Mouse (Mus musculus): ENCODE measurements around the gene Pepd. TPM values are rescaled to one million over a fixed set of nuclear protein-coding genes. Genes with fewer than 3 reads are reported as not detected.
A peak's percentile ranks its signal among the peaks of the same experiment; 100 is the strongest.
"Not testable (repeated sequence)": the region's sequence is repeated elsewhere in the genome, so short reads cannot be mapped to it uniquely, and the experiment has no call there.

Pepd gene
- polyA plus RNA-seq, 1 experiment from 2014 or later, result 41.0 TPM

GRCm38 (mm10) chr7:34967362-34967761 is 55.2 kb downstream of the Pepd start:
- Histone ChIP-seq H3K4me2 (no peak overlapping the region), H3K4me3 (no peak overlapping the region), H3K9ac (no peak overlapping the region), H3K36me3 (peaks cover 10% of the 10 kb centered on the region; the same call in 1 of the 2 replicates), H3K27ac (no peak overlapping the region), H3K27me3 (no peaks in the 10 kb centered on the region), H3K4me1 (replicated peaks) (0 out of 2 replicates have a peak, but pooled peaks cover under 1% of the 10 kb centered on the region), H3K9me3 (replicated peaks) (no peaks in the 10 kb centered on the region)
- ATAC-seq (replicated peaks; ENCODE audit: insufficient number of reproducible peaks, insufficient read depth, low FRiP score, low read depth), result no peak
- 81% methylated on average over 3 of the region's 3 CpGs for WGBS

- Histone ChIP-seq H3K27ac (no peak overlapping the region), H3K4me1 (replicated peaks) (peaks cover 15% of the 10 kb centered on the region), H3K9me3 (replicated peaks) (no peaks in the 10 kb centered on the region), H3K36me3 (peaks cover 10% of the 10 kb centered on the region; the same call in 1 of the 2 replicates), H3K4me3 (no peak overlapping the region), H3K9ac (no peak overlapping the region), H3K4me2 (no peak overlapping the region), H3K27me3 (no peaks in the 10 kb centered on the region)
- 82% methylated on average over 3 of the region's 3 CpGs for WGBS
- ATAC-seq (replicated peaks; ENCODE audit: insufficient number of reproducible peaks, insufficient read depth, low FRiP score, low read depth), result no peak
Observed at GRCm38 (mm10) chr7:34968749-34969433, 56.7 kb downstream of the Pepd start.

GRCm38 (mm10) chr7:34971826-34972225 is 59.6 kb downstream of the Pepd start:
- WGBS, result 79% methylated on average over 10 of the region's 10 CpGs
- no peak overlapping the region for H3K9ac ChIP-seq
- no peaks in the 10 kb centered on the region for H3K27me3 ChIP-seq
- no peak overlapping the region for H3K27ac ChIP-seq
- no peaks in the 10 kb centered on the region for H3K9me3 ChIP-seq (replicated peaks)
- peaks cover 15% of the 10 kb centered on the region for H3K4me1 ChIP-seq (replicated peaks)
- peaks cover 10% of the 10 kb centered on the region; the same call in 1 of the 2 replicates for H3K36me3 ChIP-seq
- H3K4me3 ChIP-seq, result no peak overlapping the region
- no peak for ATAC-seq (replicated peaks; ENCODE audit: insufficient number of reproducible peaks, insufficient read depth, low FRiP score, low read depth)
- H3K4me2 ChIP-seq, result no peak overlapping the region

- H3K9me3 ChIP-seq (replicated peaks), result no peaks in the 10 kb centered on the region
- ATAC-seq (replicated peaks; ENCODE audit: insufficient number of reproducible peaks, insufficient read depth, low FRiP score, low read depth), result peak; percentile 74
- H3K27me3 ChIP-seq, result no peaks in the 10 kb centered on the region
- no peak overlapping the region for H3K4me2 ChIP-seq
- H3K36me3 ChIP-seq, result peaks cover 10% of the 10 kb centered on the region; the same call in 1 of the 2 replicates
- peak overlapping the region; percentile 72 for H3K27ac ChIP-seq
- peaks cover 15% of the 10 kb centered on the region for H3K4me1 ChIP-seq (replicated peaks)
- no peak overlapping the region for H3K9ac ChIP-seq
- WGBS, result 33% methylated on average over 4 of the region's 4 CpGs
- H3K4me3 ChIP-seq, result no peak overlapping the region
Observed at GRCm38 (mm10) chr7:34972990-34973440, 60.8 kb downstream of the Pepd start.

- Histone ChIP-seq H3K36me3 (peaks cover 10% of the 10 kb centered on the region; the same call in 1 of the 2 replicates), H3K27ac (peak overlapping the region; percentile 72), H3K9ac (no peak overlapping the region), H3K27me3 (no peaks in the 10 kb centered on the region), H3K9me3 (replicated peaks) (no peaks in the 10 kb centered on the region), H3K4me1 (replicated peaks) (peaks cover 15% of the 10 kb centered on the region), H3K4me2 (no peak overlapping the region), H3K4me3 (no peak overlapping the region)
- no peak for ATAC-seq (replicated peaks; ENCODE audit: insufficient number of reproducible peaks, insufficient read depth, low FRiP score, low read depth)
- whole genome bisulfite sequencing, result 51% methylated on average over 3 of the region's 3 CpGs
Observed at GRCm38 (mm10) chr7:34973877-34974276, 61.7 kb downstream of the Pepd start.

- H3K36me3 ChIP-seq, result peaks cover 2% of the 10 kb centered on the region; the same call in 1 of the 2 replicates
- H3K9me3 ChIP-seq (replicated peaks), result no peaks in the 10 kb centered on the region
- H3K9ac ChIP-seq, result no peak overlapping the region
- H3K4me1 ChIP-seq (replicated peaks), result peaks cover 15% of the 10 kb centered on the region
- no peak for ATAC-seq (replicated peaks; ENCODE audit: insufficient number of reproducible peaks, insufficient read depth, low FRiP score, low read depth)
- 91% methylated on average over 12 of the region's 12 CpGs for WGBS
- H3K4me3 ChIP-seq, result no peak overlapping the region
- H3K27me3 ChIP-seq, result no peaks in the 10 kb centered on the region
- no peak overlapping the region for H3K27ac ChIP-seq
- H3K4me2 ChIP-seq, result no peak overlapping the region
Observed at GRCm38 (mm10) chr7:34975913-34976312, 63.7 kb downstream of the Pepd start.

- Histone ChIP-seq H3K9me3 (replicated peaks) (no peaks in the 10 kb centered on the region), H3K27me3 (no peaks in the 10 kb centered on the region), H3K4me2 (no peak overlapping the region), H3K4me3 (no peak overlapping the region), H3K27ac (no peak overlapping the region), H3K36me3 (no peaks in the 10 kb centered on the region), H3K4me1 (replicated peaks) (peaks cover 14% of the 10 kb centered on the region), H3K9ac (no peak overlapping the region)
- ATAC-seq (replicated peaks; ENCODE audit: insufficient number of reproducible peaks, insufficient read depth, low FRiP score, low read depth), result no peak
- 90% methylated on average over 4 of the region's 4 CpGs for WGBS
Observed at GRCm38 (mm10) chr7:34977403-34977802, 65.2 kb downstream of the Pepd start.

GRCm38 (mm10) chr7:34981803-34982202 is 69.6 kb downstream of the Pepd start:
- no peaks in the 10 kb centered on the region for H3K9me3 ChIP-seq (replicated peaks)
- no peak overlapping the region for H3K9ac ChIP-seq
- no peak overlapping the region for H3K27ac ChIP-seq
- no peaks in the 10 kb centered on the region for H3K27me3 ChIP-seq
- H3K4me2 ChIP-seq, result no peak overlapping the region
- no peaks in the 10 kb centered on the region for H3K36me3 ChIP-seq
- ATAC-seq (replicated peaks; ENCODE audit: insufficient number of reproducible peaks, insufficient read depth, low FRiP score, low read depth), result no peak
- H3K4me3 ChIP-seq, result no peak overlapping the region
- peaks cover 13% of the 10 kb centered on the region for H3K4me1 ChIP-seq (replicated peaks)
- WGBS, result 89% methylated on average over 10 of the region's 10 CpGs

- not testable (repeated sequence) for H3K9ac ChIP-seq; H3K27ac ChIP-seq; ATAC-seq (replicated peaks; ENCODE audit: insufficient number of reproducible peaks, insufficient read depth, low FRiP score, low read depth); H3K36me3 ChIP-seq; H3K27me3 ChIP-seq; H3K4me2 ChIP-seq; H3K4me3 ChIP-seq; H3K9me3 ChIP-seq (replicated peaks)
- H3K4me1 ChIP-seq (replicated peaks), result peaks cover 13% of the 10 kb centered on the region
- WGBS, result 92% methylated on average over 2 of the region's 2 CpGs
Observed at GRCm38 (mm10) chr7:34982372-34982771, 70.2 kb downstream of the Pepd start.

- 68% methylated on average over 4 of the region's 4 CpGs for WGBS
- Histone ChIP-seq H3K4me2 (no peak overlapping the region), H3K9ac (no peak overlapping the region), H3K4me1 (replicated peaks) (peaks cover 13% of the 10 kb centered on the region), H3K36me3 (no peaks in the 10 kb centered on the region), H3K27ac (no peak overlapping the region), H3K27me3 (no peaks in the 10 kb centered on the region), H3K4me3 (no peak overlapping the region), H3K9me3 (replicated peaks) (no peaks in the 10 kb centered on the region)
- ATAC-seq (replicated peaks; ENCODE audit: insufficient number of reproducible peaks, insufficient read depth, low FRiP score, low read depth), result no peak
Observed at GRCm38 (mm10) chr7:34983702-34984475, 71.7 kb downstream of the Pepd start.

- H3K27ac ChIP-seq, result no peak overlapping the region
- peaks cover 13% of the 10 kb centered on the region for H3K4me1 ChIP-seq (replicated peaks)
- H3K4me2 ChIP-seq, result no peak overlapping the region; the same call in 1 of the 2 replicates
- peak; percentile 41; the same call in 1 of the 2 replicates for ATAC-seq (replicated peaks; ENCODE audit: insufficient number of reproducible peaks, insufficient read depth, low FRiP score, low read depth)
- no peak overlapping the region for H3K4me3 ChIP-seq
- H3K9ac ChIP-seq, result no peak overlapping the region
- 39% methylated on average over 11 of the region's 11 CpGs for WGBS
- no peaks in the 10 kb centered on the region for H3K27me3 ChIP-seq
- no peaks in the 10 kb centered on the region for H3K36me3 ChIP-seq
- no peaks in the 10 kb centered on the region for H3K9me3 ChIP-seq (replicated peaks)
Observed at GRCm38 (mm10) chr7:34984526-34985133, 72.5 kb downstream of the Pepd start.
